Mouse (Mus musculus) left cerebral cortex, adult 9 months (tissue): ENCODE data around the gene Asic2.

Experiments used
- DNase-seq, 2 experiments: peaks; one replicate each; pipeline ENCODE4 v3.0.0; 2022; ENCODE audit warnings: low spot score in 2 of 2

The Asic2 gene

GRCm38 (mm10) chr11:81202578-81202977 lies 765.7 kb downstream of the Asic2 start:
- DNase-seq = no peak

GRCm38 (mm10) chr11:81193856-81194255 lies 774.4 kb downstream of the Asic2 start:
- DNase-seq = no peak

GRCm38 (mm10) chr11:81192155-81192554 lies 776.1 kb downstream of the Asic2 start:
- no peak for DNase-seq

- peak in 1 of 2 experiments; percentile 30 for DNase-seq
These were observed 779.2 kb downstream of the Asic2 start for GRCm38 (mm10) chr11:81189103-81189502.

- DNase-seq = peak in 1 of 2 experiments; percentile 20
These were observed 780.4 kb downstream of the Asic2 start for GRCm38 (mm10) chr11:81187851-81188250.

GRCm38 (mm10) chr11:81184721-81185120 lies 783.5 kb downstream of the Asic2 start:
- DNase-seq = no peak

- no peak for DNase-seq
These were observed 803.4 kb downstream of the Asic2 start for GRCm38 (mm10) chr11:81164890-81165289.

- DNase-seq = no peak
These were observed 805.2 kb downstream of the Asic2 start for GRCm38 (mm10) chr11:81163056-81163455.

- DNase-seq = peak; percentile 66 to 88
These were observed 814.4 kb downstream of the Asic2 start for GRCm38 (mm10) chr11:81153841-81154240.

- peak in 1 of 2 experiments; percentile 76 for DNase-seq
These were observed 815.0 kb downstream of the Asic2 start for GRCm38 (mm10) chr11:81153161-81153840.

GRCm38 (mm10) chr11:81152460-81153160 lies 815.6 kb downstream of the Asic2 start:
- peak in 1 of 2 experiments; percentile 65 for DNase-seq

GRCm38 (mm10) chr11:81152021-81152385 lies 816.3 kb downstream of the Asic2 start:
- peak in 1 of 2 experiments; percentile 54 for DNase-seq

GRCm38 (mm10) chr11:81151286-81152020 lies 816.8 kb downstream of the Asic2 start:
- DNase-seq = no peak

GRCm38 (mm10) chr11:81150621-81151020 lies 817.6 kb downstream of the Asic2 start:
- DNase-seq = no peak

GRCm38 (mm10) chr11:81148423-81148822 lies 819.8 kb downstream of the Asic2 start:
- DNase-seq = peak in 1 of 2 experiments; percentile 44

GRCm38 (mm10) chr11:81146574-81147157 lies 821.6 kb downstream of the Asic2 start:
- DNase-seq = no peak

- peak in 1 of 2 experiments; percentile 57 for DNase-seq
These were observed 833.1 kb downstream of the Asic2 start for GRCm38 (mm10) chr11:81135141-81135540.

- no peak for DNase-seq
These were observed 834.3 kb downstream of the Asic2 start for GRCm38 (mm10) chr11:81133950-81134349.

GRCm38 (mm10) chr11:81132669-81133068 lies 835.6 kb downstream of the Asic2 start:
- DNase-seq = peak in 1 of 2 experiments; percentile 32

GRCm38 (mm10) chr11:81124363-81124762 lies 843.9 kb downstream of the Asic2 start:
- DNase-seq = no peak

GRCm38 (mm10) chr11:81120024-81120576 lies 848.2 kb downstream of the Asic2 start:
- DNase-seq = no peak

- no peak for DNase-seq
These were observed 850.2 kb downstream of the Asic2 start for GRCm38 (mm10) chr11:81118055-81118454.
